Mouse (Mus musculus) myocyte (in vitro differentiated cells): ENCODE measurements around the gene Itga3.

ENCODE experiments used
- CEBPB ChIP-seq: IDR thresholded peaks from 2 replicates; pipeline ENCODE4 v1.6.1; 2011; ENCODE audit warnings: mild to moderate bottlenecking, moderate library complexity; ENCODE audit not compliant: poor library complexity, insufficient read depth, severe bottlenecking
- E2F4 ChIP-seq: IDR thresholded peaks from one replicate; pipeline ENCODE4 v1.6.1; 2011; ENCODE audit warnings: mild to moderate bottlenecking, control low read depth, moderate library complexity; ENCODE audit not compliant: insufficient read depth
- MAX ChIP-seq: IDR thresholded peaks from one replicate; pipeline ENCODE4 v1.6.1; 2011; ENCODE audit warnings: low read depth, mild to moderate bottlenecking, control low read depth
- MYOD1 ChIP-seq, 3 experiments: IDR thresholded peaks; one replicate each; pipeline ENCODE4 v1.6.1; 2011; ENCODE audit warnings: control low read depth in 2 of 3, low read depth in 2 of 3, mild to moderate bottlenecking in 2 of 3, moderate library complexity in 1 of 3; ENCODE audit not compliant: insufficient read length in 2 of 3, control insufficient read depth in 1 of 3
- MYOG ChIP-seq, 3 experiments: IDR thresholded peaks; one replicate each; pipeline ENCODE4 v1.6.1; 2011; ENCODE audit warnings: control low read depth in 2 of 3, low read depth in 2 of 3, mild to moderate bottlenecking in 2 of 3; ENCODE audit not compliant: insufficient read length in 2 of 3, control insufficient read depth in 1 of 3, insufficient read depth in 1 of 3
- POLR2A ChIP-seq: IDR thresholded peaks from one replicate; pipeline ENCODE4 v1.6.1; 2011; ENCODE audit warnings: low read depth, mild to moderate bottlenecking, control low read depth, moderate library complexity; ENCODE audit not compliant: insufficient read length
- POLR2AphosphoS2 ChIP-seq: IDR thresholded peaks from one replicate; pipeline ENCODE4 v1.6.1; 2011; ENCODE audit warnings: low read depth, control low read depth; ENCODE audit not compliant: insufficient read length
- TCF12 ChIP-seq: IDR thresholded peaks from one replicate; pipeline ENCODE4 v1.6.1; 2011; ENCODE audit warnings: mild to moderate bottlenecking, control low read depth; ENCODE audit not compliant: poor library complexity, insufficient read depth, severe bottlenecking
- TCF3 ChIP-seq: IDR thresholded peaks from one replicate; pipeline ENCODE4 v1.6.1; 2011; ENCODE audit warnings: low read depth, control low read depth; ENCODE audit not compliant: insufficient read length
- USF1 ChIP-seq: IDR thresholded peaks from one replicate; pipeline ENCODE4 v1.6.1; 2011; ENCODE audit warnings: low read depth, mild to moderate bottlenecking, control low read depth, moderate library complexity

GRCm38 (mm10) chr11:95093077-95093476, 16.5 kb upstream of the Itga3 start:
- TF ChIP-seq POLR2A (no peak), MAX (no peak), MYOG (IDR thresholded peaks at IDR 0.05; ENCODE audit: control insufficient read depth in 1 of 3, insufficient read depth in 1 of 3, insufficient read length in 2 of 3, low read depth in 2 of 3) (no peak), MYOD1 (IDR thresholded peaks at IDR 0.05; ENCODE audit: control insufficient read depth in 1 of 3, insufficient read length in 2 of 3, low read depth in 2 of 3) (no peak), TCF12 (no peak), USF1 (no peak), E2F4 (no peak), POLR2AphosphoS2 (no peak), CEBPB (no peak), TCF3 (no peak)
